Mouse (Mus musculus): ENCODE data around the gene Strap.

GRCm38 (mm10) chr6:137760966-137761365 is 26.1 kb downstream of the Strap start:
- TF ChIP-seq CTCF (IDR thresholded peaks at IDR 0.05; ENCODE audit: borderline replicate concordance, extremely low read depth, insufficient read depth, insufficient read length): no peak
- no peak for TF ChIP-seq POLR2A (IDR thresholded peaks at IDR 0.05; ENCODE audit: borderline replicate concordance, extremely low read depth, insufficient read depth, insufficient read length, poor library complexity, severe bottlenecking)

Measured in brain, embryonic 14.5 days (tissue).